Mouse (Mus musculus) erythroblast, embryonic 14.5 days (primary cell): Measurements from ENCODE around the gene Vsx1.

ENCODE experiments used
- GATA1 ChIP-seq: IDR thresholded peaks from 2 replicates; pipeline ENCODE4 v1.6.1; 2012; ENCODE audit warnings: low read length, inconsistent platforms, mixed read lengths
- TAL1 ChIP-seq: IDR thresholded peaks from 3 replicates; pipeline ENCODE4 v1.6.1; 2012; ENCODE audit warnings: low read length, inconsistent platforms, mixed read lengths

DNA sequence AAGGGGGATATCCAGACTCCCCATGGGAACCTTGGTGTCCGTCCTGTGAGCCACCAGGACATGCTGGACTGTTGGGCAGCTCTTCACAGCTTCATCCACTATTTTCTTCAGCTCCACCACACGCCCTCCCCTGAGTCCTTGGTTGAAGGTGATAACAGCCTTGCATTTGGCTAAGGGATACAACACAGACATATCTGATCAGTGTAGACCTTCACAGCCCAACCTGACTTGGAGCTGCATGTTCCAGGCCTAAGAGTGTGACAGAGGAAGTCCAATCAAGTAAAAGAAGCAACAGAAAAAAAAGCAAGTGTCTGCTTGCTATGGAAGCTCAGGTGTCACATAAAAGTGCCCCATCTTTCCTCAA, 50.8 kb downstream of the Vsx1 start:
- no peak for TF ChIP-seq GATA1
- no peak for TF ChIP-seq TAL1
